Mouse (Mus musculus): Measurements from ENCODE around the gene Rxfp2. TPM values are rescaled to one million over a fixed set of nuclear protein-coding genes. Genes with fewer than 3 reads are reported as not detected.

The Rxfp2 gene
- polyA plus RNA-seq, 1 experiment from 2014 or later = 0.37 TPM

DNA sequence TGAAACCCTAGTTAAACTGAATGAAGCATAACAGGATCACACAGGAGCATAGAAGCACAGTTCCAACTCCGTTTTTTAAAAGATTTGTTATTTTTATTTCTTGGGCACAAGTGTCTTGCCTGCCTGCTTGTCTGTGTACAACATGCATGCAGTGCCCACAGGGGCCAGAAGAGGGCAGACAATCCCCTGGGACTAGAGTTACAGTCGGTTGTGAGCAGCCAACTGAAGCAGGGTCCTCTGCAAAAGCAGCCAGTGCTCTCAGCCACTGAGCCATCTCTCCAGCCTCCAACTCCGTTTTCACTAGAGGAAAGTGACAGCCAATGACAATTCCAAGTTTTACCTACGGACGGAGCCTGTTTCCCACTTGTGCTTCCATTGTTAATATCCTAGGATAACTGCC, 33.4 kb downstream of the Rxfp2 start:
- no peak overlapping the region for H3K27ac ChIP-seq (ENCODE audit: low read depth, low read length)
- no peaks in the 10 kb centered on the region for H3K36me3 ChIP-seq (ENCODE audit: control insufficient read depth, insufficient read depth, low read length)
- H3K4me3 ChIP-seq (ENCODE audit: low read depth, low read length) = no peak overlapping the region
- no peaks in the 10 kb centered on the region for H3K9me3 ChIP-seq (replicated peaks; ENCODE audit: control insufficient read depth, low read length)
- no peaks in the 10 kb centered on the region for H3K4me1 ChIP-seq (ENCODE audit: control insufficient read depth, insufficient read depth, low read length)
- H3K27me3 ChIP-seq (ENCODE audit: control insufficient read depth, insufficient read depth, low read length) = no peaks in the 10 kb centered on the region
- H3K9ac ChIP-seq (ENCODE audit: low read depth, low read length) = no peak overlapping the region
- ATAC-seq (replicated peaks; ENCODE audit: insufficient number of reproducible peaks, low FRiP score, low TSS enrichment) = no peak
- H3K4me2 ChIP-seq = no peak overlapping the region
- 51% methylated on average over 5 of the region's 5 CpGs for WGBS (ENCODE audit: insufficient replicate concordance)

DNA sequence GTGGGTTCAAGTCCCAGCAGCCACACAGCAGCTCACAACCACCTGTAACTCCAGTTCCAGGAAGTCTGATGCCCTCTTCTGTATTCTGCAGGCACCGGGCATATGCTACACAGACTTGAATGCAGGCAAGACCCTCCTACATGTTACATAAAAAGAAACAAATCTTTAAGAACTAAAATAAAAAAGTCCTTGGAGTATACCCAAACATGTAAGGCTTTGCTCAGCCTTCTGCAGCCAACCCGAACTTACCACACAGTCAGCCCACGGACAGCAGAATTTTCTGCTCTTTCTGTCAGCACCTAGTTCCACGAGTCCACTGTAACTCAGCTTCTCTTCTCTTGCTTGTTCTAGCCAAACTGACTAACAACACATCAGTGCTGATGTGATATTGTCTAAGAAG, 34.8 kb downstream of the Rxfp2 start:
- no peak overlapping the region for H3K4me2 ChIP-seq
- H3K27me3 ChIP-seq (ENCODE audit: control insufficient read depth, insufficient read depth, low read length) = no peaks in the 10 kb centered on the region
- no peak for ATAC-seq (replicated peaks; ENCODE audit: insufficient number of reproducible peaks, low FRiP score, low TSS enrichment)
- whole genome bisulfite sequencing (ENCODE audit: insufficient replicate concordance) = 86% methylated on average over 4 of the region's 4 CpGs
- no peaks in the 10 kb centered on the region for H3K36me3 ChIP-seq (ENCODE audit: control insufficient read depth, insufficient read depth, low read length)
- H3K9me3 ChIP-seq (replicated peaks; ENCODE audit: control insufficient read depth, low read length) = no peaks in the 10 kb centered on the region
- H3K4me1 ChIP-seq (ENCODE audit: control insufficient read depth, insufficient read depth, low read length) = no peaks in the 10 kb centered on the region
- H3K27ac ChIP-seq (ENCODE audit: low read depth, low read length) = no peak overlapping the region
- no peak overlapping the region for H3K9ac ChIP-seq (ENCODE audit: low read depth, low read length)
- no peak overlapping the region for H3K4me3 ChIP-seq (ENCODE audit: low read depth, low read length)

DNA sequence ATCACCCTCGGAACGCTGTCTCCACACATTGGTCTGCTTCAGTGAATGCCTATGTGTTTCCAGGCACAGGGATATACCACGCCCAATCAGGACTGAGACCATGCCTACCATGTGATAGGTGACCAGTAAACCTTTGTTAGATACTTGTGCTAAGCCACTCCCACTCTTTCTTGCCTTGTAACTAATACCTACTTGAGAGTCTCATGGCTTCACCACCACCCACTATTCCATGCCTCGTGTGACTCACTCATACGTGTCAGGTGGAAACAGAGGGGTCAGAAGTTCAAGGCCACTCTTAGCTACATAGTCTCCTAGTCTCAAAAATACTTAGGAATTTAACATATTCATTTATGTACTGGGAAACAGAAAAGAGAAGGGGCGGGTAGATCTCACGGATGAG, 35.5 kb downstream of the Rxfp2 start:
- H3K4me2 ChIP-seq = no peak overlapping the region
- H3K9me3 ChIP-seq (replicated peaks; ENCODE audit: control insufficient read depth, low read length) = 0 out of 2 replicates have a peak, but pooled peaks cover 3% of the 10 kb centered on the region
- ATAC-seq (replicated peaks; ENCODE audit: insufficient number of reproducible peaks, low FRiP score, low TSS enrichment) = no peak
- H3K36me3 ChIP-seq (ENCODE audit: control insufficient read depth, insufficient read depth, low read length) = no peaks in the 10 kb centered on the region
- H3K27me3 ChIP-seq (ENCODE audit: control insufficient read depth, insufficient read depth, low read length) = no peaks in the 10 kb centered on the region
- 80% methylated on average over 7 of the region's 7 CpGs for WGBS (ENCODE audit: insufficient replicate concordance)
- no peak overlapping the region for H3K9ac ChIP-seq (ENCODE audit: low read depth, low read length)
- H3K4me1 ChIP-seq (ENCODE audit: control insufficient read depth, insufficient read depth, low read length) = no peaks in the 10 kb centered on the region
- H3K27ac ChIP-seq (ENCODE audit: low read depth, low read length) = no peak overlapping the region
- H3K4me3 ChIP-seq (ENCODE audit: low read depth, low read length) = no peak overlapping the region

DNA sequence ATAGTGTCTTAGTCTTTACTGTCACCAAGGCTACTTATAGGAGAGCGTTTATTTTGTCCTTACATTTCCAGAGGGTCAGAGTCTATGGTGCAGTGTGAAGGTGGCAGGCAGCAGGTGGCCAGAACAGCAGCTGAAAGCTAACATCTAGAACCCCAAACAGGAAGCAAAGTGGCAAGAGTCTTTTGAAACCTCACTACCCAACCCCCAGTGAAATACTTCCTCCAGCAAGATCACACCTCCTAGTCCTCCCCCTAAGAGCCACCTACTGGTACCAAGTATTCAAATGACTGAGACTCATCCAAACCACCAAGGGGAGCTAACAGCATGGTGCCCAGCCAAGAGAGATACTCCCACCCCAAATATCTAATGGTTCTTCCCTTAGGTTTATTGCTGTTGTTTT, 36.8 kb downstream of the Rxfp2 start:
- Histone ChIP-seq H3K27me3 (ENCODE audit: control insufficient read depth, insufficient read depth, low read length) (no peaks in the 10 kb centered on the region), H3K4me1 (ENCODE audit: control insufficient read depth, insufficient read depth, low read length) (no peaks in the 10 kb centered on the region), H3K36me3 (ENCODE audit: control insufficient read depth, insufficient read depth, low read length) (no peaks in the 10 kb centered on the region), H3K27ac (ENCODE audit: low read depth, low read length) (no peak overlapping the region), H3K9ac (ENCODE audit: low read depth, low read length) (no peak overlapping the region), H3K4me2 (no peak overlapping the region), H3K4me3 (ENCODE audit: low read depth, low read length) (no peak overlapping the region), H3K9me3 (replicated peaks; ENCODE audit: control insufficient read depth, low read length) (0 out of 2 replicates have a peak, but pooled peaks cover 3% of the 10 kb centered on the region)
- ATAC-seq (replicated peaks; ENCODE audit: insufficient number of reproducible peaks, low FRiP score, low TSS enrichment) = no peak
- 73% methylated on average over 1 of the region's 1 CpGs for WGBS (ENCODE audit: insufficient replicate concordance)

DNA sequence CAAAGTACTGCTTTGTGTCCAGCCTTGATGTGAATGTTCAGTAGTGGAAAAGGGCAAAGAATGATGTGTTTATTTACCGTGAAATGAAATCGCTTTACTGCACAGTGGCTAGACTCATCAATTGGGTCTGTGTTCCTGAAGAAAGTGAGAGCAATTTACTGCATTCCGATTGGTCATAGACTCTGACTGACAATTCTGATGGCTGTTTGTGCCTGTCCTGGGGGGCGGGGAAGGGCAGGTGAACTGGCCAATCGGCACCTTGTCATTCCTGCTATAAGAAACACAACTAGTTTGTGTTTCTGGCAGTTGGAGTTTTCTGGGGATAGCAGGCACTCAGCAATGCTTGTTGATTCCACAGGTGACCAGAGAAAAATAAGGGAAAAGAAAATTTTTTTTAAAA, 37.6 kb downstream of the Rxfp2 start:
- no peak overlapping the region for H3K4me2 ChIP-seq
- no peaks in the 10 kb centered on the region for H3K27me3 ChIP-seq (ENCODE audit: control insufficient read depth, insufficient read depth, low read length)
- no peaks in the 10 kb centered on the region for H3K4me1 ChIP-seq (ENCODE audit: control insufficient read depth, insufficient read depth, low read length)
- H3K27ac ChIP-seq (ENCODE audit: low read depth, low read length) = no peak overlapping the region
- no peak overlapping the region for H3K9ac ChIP-seq (ENCODE audit: low read depth, low read length)
- ATAC-seq (replicated peaks; ENCODE audit: insufficient number of reproducible peaks, low FRiP score, low TSS enrichment) = no peak
- H3K36me3 ChIP-seq (ENCODE audit: control insufficient read depth, insufficient read depth, low read length) = no peaks in the 10 kb centered on the region
- peaks cover 3% of the 10 kb centered on the region; the same call in 1 of the 2 replicates for H3K9me3 ChIP-seq (replicated peaks; ENCODE audit: control insufficient read depth, low read length)
- WGBS (ENCODE audit: insufficient replicate concordance) = 77% methylated on average over 5 of the region's 5 CpGs
- H3K4me3 ChIP-seq (ENCODE audit: low read depth, low read length) = no peak overlapping the region

DNA sequence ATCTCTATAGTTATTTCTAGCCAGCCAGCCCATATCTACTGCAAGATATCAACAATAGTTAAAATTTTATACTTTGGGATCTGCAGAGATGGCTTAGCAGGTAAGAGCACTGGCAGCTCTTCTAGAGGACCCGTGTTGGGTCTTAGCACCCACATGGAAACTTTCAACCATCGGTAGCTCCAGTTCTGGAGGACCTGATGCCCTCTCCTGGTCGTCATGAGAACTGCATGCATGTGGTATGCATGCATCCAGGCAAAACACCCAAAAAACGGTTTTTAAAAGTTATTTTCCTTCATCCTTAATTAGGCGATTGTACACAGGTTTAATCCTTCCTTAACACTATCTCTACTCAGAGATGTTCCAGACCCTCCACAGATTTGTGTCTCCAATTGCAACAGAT, 40.4 kb downstream of the Rxfp2 start:
- WGBS (ENCODE audit: insufficient replicate concordance) = 72% methylated on average over 5 of the region's 5 CpGs

DNA sequence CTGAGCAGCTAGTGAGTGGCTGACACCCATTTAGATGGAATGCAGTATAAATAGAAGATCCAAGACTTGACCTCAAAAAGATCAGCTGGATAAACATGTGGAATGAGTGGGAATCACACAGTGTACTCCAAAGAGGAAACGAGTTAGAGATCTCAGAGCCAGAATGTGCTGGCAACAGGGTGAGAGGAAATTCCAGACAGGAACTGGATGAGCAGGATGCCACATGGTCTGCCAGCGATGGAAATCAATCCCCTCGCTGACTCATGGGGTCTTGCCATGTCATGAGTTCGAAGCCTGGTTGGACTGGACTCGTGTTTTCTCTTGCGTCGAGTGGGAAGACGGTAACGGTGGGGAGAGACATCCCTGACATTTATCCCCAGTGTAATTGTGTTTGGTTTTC, 41.0 kb downstream of the Rxfp2 start:
- no peak for ATAC-seq (replicated peaks; ENCODE audit: insufficient number of reproducible peaks, low FRiP score, low TSS enrichment)
- Histone ChIP-seq H3K27me3 (ENCODE audit: control insufficient read depth, insufficient read depth, low read length) (no peaks in the 10 kb centered on the region), H3K9me3 (replicated peaks; ENCODE audit: control insufficient read depth, low read length) (peaks cover 3% of the 10 kb centered on the region; the same call in 1 of the 2 replicates), H3K4me2 (no peak overlapping the region), H3K4me1 (ENCODE audit: control insufficient read depth, insufficient read depth, low read length) (no peaks in the 10 kb centered on the region), H3K4me3 (ENCODE audit: low read depth, low read length) (no peak overlapping the region), H3K36me3 (ENCODE audit: control insufficient read depth, insufficient read depth, low read length) (no peaks in the 10 kb centered on the region), H3K9ac (ENCODE audit: low read depth, low read length) (no peak overlapping the region), H3K27ac (ENCODE audit: low read depth, low read length) (no peak overlapping the region)
- WGBS (ENCODE audit: insufficient replicate concordance) = 89% methylated on average over 9 of the region's 9 CpGs

More for the DNA sequence above, 40.4 kb downstream of the Rxfp2 start:
- Histone ChIP-seq H3K4me2 (no peak overlapping the region), H3K27me3 (ENCODE audit: control insufficient read depth, insufficient read depth, low read length) (no peaks in the 10 kb centered on the region), H3K9ac (ENCODE audit: low read depth, low read length) (no peak overlapping the region), H3K4me3 (ENCODE audit: low read depth, low read length) (no peak overlapping the region), H3K4me1 (ENCODE audit: control insufficient read depth, insufficient read depth, low read length) (no peaks in the 10 kb centered on the region), H3K27ac (ENCODE audit: low read depth, low read length) (no peak overlapping the region), H3K36me3 (ENCODE audit: control insufficient read depth, insufficient read depth, low read length) (no peaks in the 10 kb centered on the region), H3K9me3 (replicated peaks; ENCODE audit: control insufficient read depth, low read length) (peaks cover 3% of the 10 kb centered on the region; the same call in 1 of the 2 replicates)
- ATAC-seq (replicated peaks; ENCODE audit: insufficient number of reproducible peaks, low FRiP score, low TSS enrichment) = no peak

DNA sequence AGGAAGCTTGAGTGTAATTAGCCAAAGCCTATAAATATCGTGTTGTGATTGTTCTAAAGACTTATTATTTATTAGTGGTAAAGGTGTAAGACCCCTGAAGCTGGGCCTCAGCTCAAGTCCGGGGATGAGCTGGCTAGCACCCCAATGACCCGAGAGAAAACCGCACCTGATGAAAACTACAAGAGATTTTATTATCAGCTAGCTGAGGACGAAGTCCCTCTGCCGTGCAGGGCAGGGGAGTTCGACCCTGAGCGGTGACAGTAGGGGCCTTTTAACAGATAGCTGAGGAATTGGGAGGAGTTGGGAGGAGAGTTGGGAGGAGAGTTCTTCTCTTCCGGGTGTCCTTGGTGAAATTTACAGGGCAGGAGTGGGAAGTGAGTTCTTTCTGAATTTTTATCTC, 42.6 kb downstream of the Rxfp2 start:
- no peaks in the 10 kb centered on the region for H3K27me3 ChIP-seq (ENCODE audit: control insufficient read depth, insufficient read depth, low read length)
- no peak overlapping the region for H3K27ac ChIP-seq (ENCODE audit: low read depth, low read length)
- H3K4me1 ChIP-seq (ENCODE audit: control insufficient read depth, insufficient read depth, low read length) = no peaks in the 10 kb centered on the region
- no peak overlapping the region for H3K4me2 ChIP-seq
- WGBS (ENCODE audit: insufficient replicate concordance) = 77% methylated on average over 9 of the region's 9 CpGs
- ATAC-seq (replicated peaks; ENCODE audit: insufficient number of reproducible peaks, low FRiP score, low TSS enrichment) = no peak
- no peaks in the 10 kb centered on the region for H3K36me3 ChIP-seq (ENCODE audit: control insufficient read depth, insufficient read depth, low read length)
- peaks cover 3% of the 10 kb centered on the region; the same call in 1 of the 2 replicates for H3K9me3 ChIP-seq (replicated peaks; ENCODE audit: control insufficient read depth, low read length)
- H3K4me3 ChIP-seq (ENCODE audit: low read depth, low read length) = no peak overlapping the region
- no peak overlapping the region for H3K9ac ChIP-seq (ENCODE audit: low read depth, low read length)

DNA sequence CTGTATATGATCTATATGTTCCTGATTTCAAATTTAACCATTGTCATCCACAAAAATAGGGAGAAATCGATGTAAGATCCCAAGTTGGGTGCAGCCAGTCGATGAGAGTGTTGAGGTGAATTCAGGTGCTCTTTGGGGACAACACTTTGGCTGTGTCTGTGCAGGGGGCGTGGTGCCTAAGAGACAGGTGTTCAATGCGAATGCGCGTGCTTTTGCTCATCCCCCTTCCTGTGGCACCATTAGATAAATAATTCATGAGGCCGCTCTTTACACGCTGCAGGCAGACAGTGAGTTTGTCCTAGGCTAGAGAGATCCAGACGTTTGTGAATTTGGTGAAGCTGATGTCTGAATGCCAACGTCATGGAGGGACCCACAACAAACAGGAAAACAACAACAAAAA, 45.8 kb downstream of the Rxfp2 start:
- no peak overlapping the region for H3K9ac ChIP-seq (ENCODE audit: low read depth, low read length)
- WGBS (ENCODE audit: insufficient replicate concordance) = 61% methylated on average over 10 of the region's 10 CpGs
- no peaks in the 10 kb centered on the region for H3K36me3 ChIP-seq (ENCODE audit: control insufficient read depth, insufficient read depth, low read length)
- H3K4me3 ChIP-seq (ENCODE audit: low read depth, low read length) = no peak overlapping the region
- H3K27me3 ChIP-seq (ENCODE audit: control insufficient read depth, insufficient read depth, low read length) = no peaks in the 10 kb centered on the region
- H3K4me1 ChIP-seq (ENCODE audit: control insufficient read depth, insufficient read depth, low read length) = no peaks in the 10 kb centered on the region
- no peak overlapping the region for H3K4me2 ChIP-seq
- ATAC-seq (replicated peaks; ENCODE audit: insufficient number of reproducible peaks, low FRiP score, low TSS enrichment) = no peak
- H3K27ac ChIP-seq (ENCODE audit: low read depth, low read length) = no peak overlapping the region
- H3K9me3 ChIP-seq (replicated peaks; ENCODE audit: control insufficient read depth, low read length) = no peaks in the 10 kb centered on the region; the same call in 1 of the 2 replicates

Measured in heart, embryonic 11.5 days (tissue).